Mouse (Mus musculus): ENCODE measurements around the gene Hltf. TPM values are rescaled to one million over a fixed set of nuclear protein-coding genes. Genes with fewer than 3 reads are reported as not detected.
A peak's percentile ranks its signal among the peaks of the same experiment; 100 is the strongest.

The Hltf gene
- polyA plus RNA-seq, 1 experiment from 2014 or later: 25.9 TPM

DNA sequence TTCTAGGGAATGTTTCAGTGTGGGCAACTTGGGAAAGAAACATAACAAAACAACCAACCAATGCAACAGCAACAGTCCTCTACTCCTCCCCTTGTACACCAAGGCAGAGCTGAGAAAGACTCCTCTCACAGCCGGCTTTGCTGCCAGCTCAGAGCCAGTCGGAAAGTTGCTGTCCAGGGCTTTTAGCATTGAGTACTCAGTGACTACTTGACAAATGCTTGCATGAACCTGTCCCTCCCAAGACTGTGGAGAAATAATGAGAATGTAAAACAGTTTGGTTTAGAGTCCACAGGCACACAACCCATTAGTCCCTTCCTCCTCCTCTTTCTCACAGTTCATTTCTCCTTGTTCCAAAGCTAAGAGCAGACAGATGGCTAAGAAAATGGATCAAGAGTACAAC, 86.8 kb downstream of the Hltf start:
- no peak overlapping the region for H3K4me2 ChIP-seq (ENCODE audit: low read depth, low read length, severe bottlenecking)

DNA sequence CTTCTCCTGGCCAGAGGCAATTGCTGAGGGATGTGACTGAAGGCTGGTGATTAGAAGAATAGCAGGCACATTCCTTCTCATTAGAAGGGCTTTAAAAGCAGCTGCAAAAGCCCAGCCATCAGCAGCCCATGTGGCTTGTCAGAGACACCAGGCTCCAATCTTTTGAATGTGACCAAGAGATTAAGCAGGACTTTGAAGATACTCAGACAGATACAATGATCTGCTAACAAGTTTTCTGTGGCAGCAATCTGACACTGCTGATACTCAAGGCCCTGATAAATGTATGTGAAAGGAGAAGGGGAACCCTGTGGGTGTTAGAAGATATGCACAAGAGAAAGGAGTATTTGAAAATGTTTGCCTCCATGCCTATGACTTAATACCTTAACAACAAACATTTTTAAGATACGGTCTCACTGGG, 88.1 kb downstream of the Hltf start:
- ATAC-seq (replicated peaks; ENCODE audit: low FRiP score): 0 out of 2 replicates have a peak, but pooled peaks have one; percentile 31
- H3K4me3 ChIP-seq (ENCODE audit: low read depth, low read length): no peak overlapping the region
- H3K27me3 ChIP-seq (ENCODE audit: control insufficient read depth, insufficient read depth, low read length): no peaks in the 10 kb centered on the region
- no peak overlapping the region for H3K9ac ChIP-seq (ENCODE audit: low read length)
- no peak overlapping the region for H3K4me2 ChIP-seq (ENCODE audit: low read depth, low read length, severe bottlenecking)
- H3K27ac ChIP-seq (ENCODE audit: low read depth, low read length): no peak overlapping the region
- WGBS: 24% methylated on average over 1 of the region's 1 CpGs
- H3K4me1 ChIP-seq (replicated peaks; ENCODE audit: control insufficient read depth, insufficient read depth, low read length): peaks cover 5% of the 10 kb centered on the region; the same call in 1 of the 2 replicates
- no peaks in the 10 kb centered on the region; the same call in 1 of the 2 replicates for H3K36me3 ChIP-seq (ENCODE audit: control insufficient read depth, insufficient read depth, low read length)
- H3K9me3 ChIP-seq (ENCODE audit: control insufficient read depth, low read length): no peaks in the 10 kb centered on the region
- no peak for DNase-seq (ENCODE audit: low spot score)

More for the DNA sequence above, 86.8 kb downstream of the Hltf start:
- no peak for ATAC-seq (replicated peaks; ENCODE audit: low FRiP score)
- Histone ChIP-seq H3K27ac (ENCODE audit: low read depth, low read length) (no peak overlapping the region), H3K4me1 (replicated peaks; ENCODE audit: control insufficient read depth, insufficient read depth, low read length) (peaks cover 5% of the 10 kb centered on the region; the same call in 1 of the 2 replicates), H3K9ac (ENCODE audit: low read length) (no peak overlapping the region), H3K9me3 (ENCODE audit: control insufficient read depth, low read length) (no peaks in the 10 kb centered on the region), H3K36me3 (ENCODE audit: control insufficient read depth, insufficient read depth, low read length) (no peaks in the 10 kb centered on the region; the same call in 1 of the 2 replicates), H3K4me3 (ENCODE audit: low read depth, low read length) (no peak overlapping the region), H3K27me3 (ENCODE audit: control insufficient read depth, insufficient read depth, low read length) (no peaks in the 10 kb centered on the region)
- no peak for DNase-seq (ENCODE audit: low spot score)
- 14% methylated on average over 2 of the region's 2 CpGs for WGBS

GRCm38 (mm10) chr3:20146884-20147395, 89.3 kb downstream of the Hltf start:
- no peaks in the 10 kb centered on the region; the same call in 1 of the 2 replicates for H3K36me3 ChIP-seq (ENCODE audit: control insufficient read depth, insufficient read depth, low read length)
- no peak overlapping the region for H3K27ac ChIP-seq (ENCODE audit: low read depth, low read length)
- H3K4me2 ChIP-seq (ENCODE audit: low read depth, low read length, severe bottlenecking): no peak overlapping the region
- peaks cover 5% of the 10 kb centered on the region; the same call in 1 of the 2 replicates for H3K4me1 ChIP-seq (replicated peaks; ENCODE audit: control insufficient read depth, insufficient read depth, low read length)
- no peaks in the 10 kb centered on the region for H3K9me3 ChIP-seq (ENCODE audit: control insufficient read depth, low read length)
- no peak overlapping the region for H3K9ac ChIP-seq (ENCODE audit: low read length)
- no peak for ATAC-seq (replicated peaks; ENCODE audit: low FRiP score)
- WGBS: 53% methylated on average over 7 of the region's 7 CpGs
- no peak overlapping the region for H3K4me3 ChIP-seq (ENCODE audit: low read depth, low read length)
- DNase-seq (ENCODE audit: low spot score): no peak
- no peaks in the 10 kb centered on the region for H3K27me3 ChIP-seq (ENCODE audit: control insufficient read depth, insufficient read depth, low read length)

DNA sequence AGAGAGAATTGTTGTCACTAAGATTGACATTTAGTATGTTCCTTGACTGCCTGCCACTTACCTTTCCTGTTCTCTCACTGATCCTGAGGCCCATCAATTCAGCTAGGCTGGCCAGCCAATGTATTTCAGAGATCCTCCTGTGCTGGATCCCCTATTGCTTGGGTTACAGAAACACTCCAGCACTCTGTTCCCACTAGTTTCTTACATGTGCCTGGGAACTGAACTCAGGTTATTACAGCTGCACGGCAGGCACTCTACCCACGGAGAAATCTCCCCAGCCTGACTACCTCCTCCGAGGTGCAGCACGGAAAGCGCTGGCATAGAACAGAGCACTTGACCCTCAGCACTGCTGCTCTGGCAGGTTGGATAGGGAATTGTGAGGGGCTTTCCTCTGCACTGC, 90.0 kb downstream of the Hltf start:
- H3K4me2 ChIP-seq (ENCODE audit: low read depth, low read length, severe bottlenecking): no peak overlapping the region
- no peak overlapping the region for H3K4me3 ChIP-seq (ENCODE audit: low read depth, low read length)
- H3K4me1 ChIP-seq (replicated peaks; ENCODE audit: control insufficient read depth, insufficient read depth, low read length): peaks cover 5% of the 10 kb centered on the region; the same call in 1 of the 2 replicates
- H3K36me3 ChIP-seq (ENCODE audit: control insufficient read depth, insufficient read depth, low read length): no peaks in the 10 kb centered on the region; the same call in 1 of the 2 replicates
- DNase-seq (ENCODE audit: low spot score) (no peak), ATAC-seq (replicated peaks; ENCODE audit: low FRiP score) (no peak)
- H3K27me3 ChIP-seq (ENCODE audit: control insufficient read depth, insufficient read depth, low read length): no peaks in the 10 kb centered on the region
- WGBS: 86% methylated on average over 5 of the region's 5 CpGs
- no peak overlapping the region for H3K9ac ChIP-seq (ENCODE audit: low read length)
- no peak overlapping the region for H3K27ac ChIP-seq (ENCODE audit: low read depth, low read length)
- no peaks in the 10 kb centered on the region for H3K9me3 ChIP-seq (ENCODE audit: control insufficient read depth, low read length)

GRCm38 (mm10) chr3:20150511-20150910, 92.9 kb downstream of the Hltf start:
- no peak for ATAC-seq (replicated peaks; ENCODE audit: low FRiP score)
- no peak overlapping the region for H3K4me2 ChIP-seq (ENCODE audit: low read depth, low read length, severe bottlenecking)
- no peak overlapping the region for H3K4me3 ChIP-seq (ENCODE audit: low read depth, low read length)
- H3K27me3 ChIP-seq (ENCODE audit: control insufficient read depth, insufficient read depth, low read length): no peaks in the 10 kb centered on the region
- no peak overlapping the region for H3K9ac ChIP-seq (ENCODE audit: low read length)
- H3K4me1 ChIP-seq (replicated peaks; ENCODE audit: control insufficient read depth, insufficient read depth, low read length): peaks cover 4% of the 10 kb centered on the region; the same call in 1 of the 2 replicates
- no peak for DNase-seq (ENCODE audit: low spot score)
- H3K36me3 ChIP-seq (ENCODE audit: control insufficient read depth, insufficient read depth, low read length): no peaks in the 10 kb centered on the region; the same call in 1 of the 2 replicates
- WGBS: 82% methylated on average over 2 of the region's 2 CpGs
- no peak overlapping the region for H3K27ac ChIP-seq (ENCODE audit: low read depth, low read length)
- H3K9me3 ChIP-seq (ENCODE audit: control insufficient read depth, low read length): no peaks in the 10 kb centered on the region

- 96% methylated on average over 3 of the region's 3 CpGs for WGBS
- no peak for DNase-seq (ENCODE audit: low spot score)
- H3K4me2 ChIP-seq (ENCODE audit: low read depth, low read length, severe bottlenecking): no peak overlapping the region
- H3K9ac ChIP-seq (ENCODE audit: low read length): no peak overlapping the region
- H3K36me3 ChIP-seq (ENCODE audit: control insufficient read depth, insufficient read depth, low read length): no peaks in the 10 kb centered on the region; the same call in 1 of the 2 replicates
- no peaks in the 10 kb centered on the region for H3K9me3 ChIP-seq (ENCODE audit: control insufficient read depth, low read length)
- H3K27ac ChIP-seq (ENCODE audit: low read depth, low read length): no peak overlapping the region
- H3K4me3 ChIP-seq (ENCODE audit: low read depth, low read length): no peak overlapping the region
- ATAC-seq (replicated peaks; ENCODE audit: low FRiP score): no peak
- no peaks in the 10 kb centered on the region for H3K27me3 ChIP-seq (ENCODE audit: control insufficient read depth, insufficient read depth, low read length)
- H3K4me1 ChIP-seq (replicated peaks; ENCODE audit: control insufficient read depth, insufficient read depth, low read length): no peaks in the 10 kb centered on the region; the same call in 1 of the 2 replicates
Observed at GRCm38 (mm10) chr3:20151651-20152050, 94.0 kb downstream of the Hltf start.

GRCm38 (mm10) chr3:20154531-20155367, 97.1 kb downstream of the Hltf start, which contains the start of gene Gyg:
Gene Gyg, minus strand, starts transcription at chr3:20155317.
- no peaks in the 10 kb centered on the region for H3K27me3 ChIP-seq (ENCODE audit: control insufficient read depth, insufficient read depth, low read length)
- peak; percentile 94 for ATAC-seq (replicated peaks; ENCODE audit: low FRiP score)
- no peaks in the 10 kb centered on the region for H3K36me3 ChIP-seq (ENCODE audit: control insufficient read depth, insufficient read depth, low read length)
- no peaks in the 10 kb centered on the region; the same call in 1 of the 2 replicates for H3K4me1 ChIP-seq (replicated peaks; ENCODE audit: control insufficient read depth, insufficient read depth, low read length)
- peak within 1 kb of the TSS; percentile 52 for H3K4me3 ChIP-seq (ENCODE audit: low read depth, low read length)
- peaks cover 3% of the 10 kb centered on the region; the same call in 1 of the 2 replicates for H3K9me3 ChIP-seq (ENCODE audit: control insufficient read depth, low read length)
- H3K9ac ChIP-seq (ENCODE audit: low read length): peak within 1 kb of the TSS; percentile 77
- H3K27ac ChIP-seq (ENCODE audit: low read depth, low read length): no peak within 1 kb of the TSS
- peak within 1 kb of the TSS; percentile 87 for H3K4me2 ChIP-seq (ENCODE audit: low read depth, low read length, severe bottlenecking)
- peak; percentile 77 for DNase-seq (ENCODE audit: low spot score)
- WGBS: under 1% methylated on average over 73 of the region's 73 CpGs

GRCm38 (mm10) chr3:20155476-20155875, 97.9 kb downstream of the Hltf start:
- no peaks in the 10 kb centered on the region for H3K27me3 ChIP-seq (ENCODE audit: control insufficient read depth, insufficient read depth, low read length)
- H3K4me2 ChIP-seq (ENCODE audit: low read depth, low read length, severe bottlenecking): peak overlapping the region; percentile 87; the same call in 1 of the 2 replicates
- H3K36me3 ChIP-seq (ENCODE audit: control insufficient read depth, insufficient read depth, low read length): no peaks in the 10 kb centered on the region
- no peak overlapping the region for H3K9ac ChIP-seq (ENCODE audit: low read length)
- H3K4me3 ChIP-seq (ENCODE audit: low read depth, low read length): peak overlapping the region; percentile 52; the same call in 1 of the 2 replicates
- H3K9me3 ChIP-seq (ENCODE audit: control insufficient read depth, low read length): peaks cover 3% of the 10 kb centered on the region; the same call in 1 of the 2 replicates
- H3K27ac ChIP-seq (ENCODE audit: low read depth, low read length): no peak overlapping the region
- no peak for DNase-seq (ENCODE audit: low spot score)
- no peak for ATAC-seq (replicated peaks; ENCODE audit: low FRiP score)
- WGBS: 86% methylated on average over 6 of the region's 6 CpGs
- no peaks in the 10 kb centered on the region; the same call in 1 of the 2 replicates for H3K4me1 ChIP-seq (replicated peaks; ENCODE audit: control insufficient read depth, insufficient read depth, low read length)

Data from forebrain, embryonic 11.5 days (tissue).